Mouse (Mus musculus): Measurements from ENCODE around the gene Bves.

DNA sequence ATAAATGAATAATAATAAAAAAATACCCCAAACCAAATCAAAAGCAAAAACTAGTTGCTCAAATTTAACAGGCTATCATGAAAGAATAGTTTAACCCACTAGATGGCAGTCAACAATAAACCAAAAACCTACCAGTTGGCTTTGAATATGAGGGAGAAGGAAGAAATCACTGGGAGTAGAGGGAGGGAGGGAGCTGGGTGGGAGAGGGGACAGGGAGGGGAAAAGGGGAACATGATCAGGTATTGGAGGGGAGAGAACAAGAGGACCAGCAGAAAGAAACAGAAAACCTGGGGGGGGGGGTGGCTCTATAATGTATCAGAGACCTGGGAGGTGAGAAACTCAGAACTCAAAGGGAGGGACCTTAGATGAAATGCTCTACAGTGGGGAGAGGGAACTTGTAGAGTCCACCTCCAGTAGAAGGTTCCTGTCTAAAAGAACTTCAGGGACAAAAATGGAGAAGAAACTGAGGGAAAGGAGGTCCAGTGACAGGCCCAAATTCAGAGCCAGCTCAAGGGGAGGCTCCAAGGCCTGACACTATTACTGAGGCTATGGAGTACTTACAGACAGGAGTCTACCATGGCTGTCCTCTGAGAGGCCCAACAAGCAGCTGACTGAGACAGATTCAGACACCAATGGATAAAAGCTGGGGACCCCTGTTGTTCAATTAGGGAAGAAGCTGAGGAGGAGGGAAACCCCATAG lies 46.5 kb downstream of the Bves start:
- TF ChIP-seq CTCF (conservative IDR thresholded peaks at IDR 0.05; ENCODE audit: insufficient read depth, insufficient read length, low read depth, low read length) (no peak), POLR2A (IDR thresholded peaks at IDR 0.05; ENCODE audit: low read depth, low read length) (no peak)

Measured in kidney, adult 2 months (tissue).